Mouse (Mus musculus) stomach, postnatal 0 days (tissue): ENCODE results near the gene Enox1. TPM values are rescaled to one million over a fixed set of nuclear protein-coding genes. Genes with fewer than 3 reads are reported as not detected.

ENCODE experiments used
- ATAC-seq: fragments of 200-750 bp; cut with Nextera tagmentation; 2 replicates; pipeline ENCODE4 v1.8.0; 2017; ENCODE audit not compliant: low FRiP score, low TSS enrichment
- DNase-seq: peaks from one replicate; pipeline ENCODE4 v3.0.0-alpha.2; 2016; ENCODE audit warnings: low spot score
- H3K27ac ChIP-seq: fragments of 300-500 bp; sonication (generic); replicated peaks from 2 replicates; pipeline ENCODE4 v1.5.1; 2014; ENCODE audit warnings: mild to moderate bottlenecking, control low read depth
- H3K27me3 ChIP-seq: fragments of 300-500 bp; sonication (generic); 2 replicates; pipeline ENCODE4 v1.6.1; 2014; ENCODE audit warnings: low read length; ENCODE audit not compliant: control insufficient read depth, insufficient read depth
- H3K36me3 ChIP-seq: fragments of 300-500 bp; sonication (generic); 2 replicates; pipeline ENCODE4 v1.6.1; 2014; ENCODE audit warnings: low read length, mixed read lengths; ENCODE audit not compliant: control insufficient read depth, insufficient read depth
- H3K4me1 ChIP-seq: fragments of 300-500 bp; sonication (generic); replicated peaks from 2 replicates; pipeline ENCODE4 v1.6.1; 2014; ENCODE audit warnings: antibody characterized with exemption; ENCODE audit not compliant: control insufficient read depth, insufficient read depth
- H3K4me2 ChIP-seq: fragments of 300-500 bp; sonication (generic); replicated peaks from 2 replicates; pipeline ENCODE4 v1.6.1; 2014; ENCODE audit warnings: low read depth, mild to moderate bottlenecking, control low read depth, moderate library complexity
- H3K4me3 ChIP-seq: fragments of 300-500 bp; sonication (generic); 2 replicates; pipeline ENCODE4 v1.5.1; 2014; ENCODE audit warnings: low read depth, low read length, control low read depth
- H3K9ac ChIP-seq: fragments of 300-500 bp; sonication (generic); 2 replicates; pipeline ENCODE4 v1.6.1; 2014; ENCODE audit warnings: mild to moderate bottlenecking, low read length, control low read depth, mixed read lengths
- H3K9me3 ChIP-seq: fragments of 300-500 bp; sonication (generic); 2 replicates; pipeline ENCODE4 v1.6.1; 2016; ENCODE audit warnings: low read length; ENCODE audit not compliant: control insufficient read depth
- CTCF ChIP-seq: IDR thresholded peaks from 2 replicates; pipeline ENCODE4 v1.5.1; 2016; ENCODE audit warnings: antibody characterized with exemption, low read depth, mild to moderate bottlenecking, moderate library complexity
- EP300 ChIP-seq: optimal IDR thresholded peaks from 2 replicates; pipeline ENCODE3; 2016; ENCODE audit warnings: antibody characterized with exemption
- WGBS: fragments of 180-500 bp; shearing (Covaris S2); extraction: QIAGEN DNeasy Blood & Tissue Kit; methylation state at CpG from one replicate; pipeline ENCODE4 v1.1.7; 2014; 5-methylcytosine and 5-hydroxymethylcytosine counted together
- polyA plus RNA-seq: library from polyadenylated mRNA; unstranded; fragments of >200 nt; fragmentation: Nextera tagmentation; extraction: Ambion mirVana; gene quantifications from 2 replicates; pipeline ENCODE4 v1.2.1, GENCODE M21; 2015

The Enox1 gene
- polyA plus RNA-seq, 1 experiment from 2014 or later = 2.5 TPM

GRCm38 (mm10) chr14:77375618-77376017 lies 219.1 kb downstream of the Enox1 start:
- H3K27ac ChIP-seq = no peak overlapping the region
- H3K4me3 ChIP-seq = no peak overlapping the region
- WGBS = 46% methylated on average over 9 of the region's 9 CpGs
- H3K36me3 ChIP-seq = no peaks in the 10 kb centered on the region
- no peak for DNase-seq
- H3K9ac ChIP-seq = no peak overlapping the region
- no peak for TF ChIP-seq CTCF
- no peak for TF ChIP-seq EP300
- no peak for ATAC-seq
- no peaks in the 10 kb centered on the region for H3K27me3 ChIP-seq
- no peaks in the 10 kb centered on the region for H3K9me3 ChIP-seq
- no peak overlapping the region for H3K4me2 ChIP-seq
- no peaks in the 10 kb centered on the region for H3K4me1 ChIP-seq

GRCm38 (mm10) chr14:77376731-77377130 lies 220.2 kb downstream of the Enox1 start:
- Histone ChIP-seq H3K27me3 (no peaks in the 10 kb centered on the region), H3K4me3 (no peak overlapping the region), H3K27ac (no peak overlapping the region), H3K36me3 (no peaks in the 10 kb centered on the region), H3K9me3 (no peaks in the 10 kb centered on the region), H3K4me1 (no peaks in the 10 kb centered on the region), H3K9ac (no peak overlapping the region), H3K4me2 (no peak overlapping the region)
- ATAC-seq (no peak), DNase-seq (no peak)
- no peak for TF ChIP-seq CTCF
- TF ChIP-seq EP300 = no peak
- WGBS = 73% methylated on average over 7 of the region's 7 CpGs

- no peak overlapping the region for H3K27ac ChIP-seq
- H3K4me1 ChIP-seq = no peaks in the 10 kb centered on the region
- H3K27me3 ChIP-seq = no peaks in the 10 kb centered on the region
- no peak overlapping the region for H3K9ac ChIP-seq
- H3K36me3 ChIP-seq = no peaks in the 10 kb centered on the region
- no peak for TF ChIP-seq CTCF
- no peak for TF ChIP-seq EP300
- no peak overlapping the region for H3K4me3 ChIP-seq
- ATAC-seq (no peak), DNase-seq (no peak)
- H3K9me3 ChIP-seq = no peaks in the 10 kb centered on the region
- 86% methylated on average over 3 of the region's 3 CpGs for WGBS
- no peak overlapping the region for H3K4me2 ChIP-seq
These were observed 220.9 kb downstream of the Enox1 start for GRCm38 (mm10) chr14:77377439-77377838.

GRCm38 (mm10) chr14:77377873-77378272 lies 221.3 kb downstream of the Enox1 start:
- TF ChIP-seq CTCF (no peak), EP300 (no peak)
- WGBS = 82% methylated on average over 5 of the region's 5 CpGs
- ATAC-seq = no peak
- no peak overlapping the region for H3K4me3 ChIP-seq
- no peaks in the 10 kb centered on the region for H3K36me3 ChIP-seq
- no peak overlapping the region for H3K9ac ChIP-seq
- H3K4me2 ChIP-seq = no peak overlapping the region
- no peak overlapping the region for H3K27ac ChIP-seq
- no peaks in the 10 kb centered on the region for H3K4me1 ChIP-seq
- DNase-seq = no peak
- no peaks in the 10 kb centered on the region for H3K27me3 ChIP-seq
- H3K9me3 ChIP-seq = no peaks in the 10 kb centered on the region

GRCm38 (mm10) chr14:77381532-77381931 lies 225.0 kb downstream of the Enox1 start:
- H3K4me1 ChIP-seq = no peaks in the 10 kb centered on the region
- no peak for TF ChIP-seq EP300
- TF ChIP-seq CTCF = no peak
- no peaks in the 10 kb centered on the region for H3K36me3 ChIP-seq
- no peak overlapping the region for H3K9ac ChIP-seq
- H3K4me2 ChIP-seq = no peak overlapping the region
- ATAC-seq = no peak
- H3K27me3 ChIP-seq = no peaks in the 10 kb centered on the region
- H3K9me3 ChIP-seq = no peaks in the 10 kb centered on the region
- H3K4me3 ChIP-seq = no peak overlapping the region
- no peak overlapping the region for H3K27ac ChIP-seq
- WGBS = 47% methylated on average over 2 of the region's 2 CpGs
- no peak for DNase-seq

GRCm38 (mm10) chr14:77385621-77386020 lies 229.1 kb downstream of the Enox1 start:
- WGBS = 70% methylated on average over 9 of the region's 9 CpGs
- Histone ChIP-seq H3K9ac (no peak overlapping the region), H3K4me3 (no peak overlapping the region), H3K4me2 (no peak overlapping the region), H3K27ac (no peak overlapping the region), H3K4me1 (no peaks in the 10 kb centered on the region), H3K27me3 (no peaks in the 10 kb centered on the region), H3K36me3 (no peaks in the 10 kb centered on the region), H3K9me3 (no peaks in the 10 kb centered on the region)
- ATAC-seq = no peak
- no peak for TF ChIP-seq CTCF
- TF ChIP-seq EP300 = no peak
- DNase-seq = no peak
